Mouse (Mus musculus): ENCODE data around the gene Dtx3l.
"Not testable (repeated sequence)": the region's sequence is repeated elsewhere in the genome, so short reads cannot be mapped to it uniquely, and the experiment has no call there.

The Dtx3l gene

GRCm38 (mm10) chr16:35924341-35924740, 14.6 kb downstream of the Dtx3l start:
- DNase-seq (ENCODE audit: low spot score in 2 of 2): no peak

DNA sequence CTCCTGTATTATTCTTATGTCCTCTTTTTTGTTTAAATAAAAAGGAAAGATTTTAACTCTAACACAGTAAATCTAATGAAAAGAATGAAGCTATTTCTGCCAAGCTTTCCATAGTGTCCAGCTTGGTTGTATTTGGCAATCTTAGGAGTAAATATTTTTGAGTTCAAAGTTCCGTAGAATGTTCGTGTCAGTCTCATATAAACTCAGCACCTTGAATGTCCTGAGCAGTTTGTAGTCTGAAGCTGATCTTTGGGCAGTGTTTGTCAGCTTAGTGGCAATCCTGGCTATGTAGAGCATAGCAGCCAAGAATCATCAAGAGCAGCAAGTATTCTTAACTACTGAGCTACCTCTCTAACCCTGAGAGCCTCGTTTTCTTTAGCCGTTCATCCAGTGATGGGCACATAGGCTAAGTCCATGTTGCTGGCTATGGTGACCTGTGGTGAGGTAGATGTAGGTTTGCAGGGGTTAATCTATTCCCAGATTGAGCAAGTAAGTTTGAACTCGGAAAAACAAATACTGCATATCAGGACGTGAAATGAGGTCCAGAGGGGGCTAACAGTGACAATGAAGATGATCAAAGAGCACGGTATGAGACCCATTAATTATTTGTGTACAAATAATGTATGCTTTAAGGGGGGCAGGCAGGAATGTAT, 15.3 kb downstream of the Dtx3l start:
- DNase-seq (ENCODE audit: low spot score in 2 of 2): no peak

- no peak for DNase-seq (ENCODE audit: low spot score in 2 of 2)
These were observed 16.6 kb downstream of the Dtx3l start for GRCm38 (mm10) chr16:35922301-35922895.

GRCm38 (mm10) chr16:35921676-35922235, 17.2 kb downstream of the Dtx3l start:
- DNase-seq (ENCODE audit: low spot score in 2 of 2): no peak

GRCm38 (mm10) chr16:35918721-35919543, 20.0 kb downstream of the Dtx3l start:
- DNase-seq (ENCODE audit: low spot score in 2 of 2): no peak

DNA sequence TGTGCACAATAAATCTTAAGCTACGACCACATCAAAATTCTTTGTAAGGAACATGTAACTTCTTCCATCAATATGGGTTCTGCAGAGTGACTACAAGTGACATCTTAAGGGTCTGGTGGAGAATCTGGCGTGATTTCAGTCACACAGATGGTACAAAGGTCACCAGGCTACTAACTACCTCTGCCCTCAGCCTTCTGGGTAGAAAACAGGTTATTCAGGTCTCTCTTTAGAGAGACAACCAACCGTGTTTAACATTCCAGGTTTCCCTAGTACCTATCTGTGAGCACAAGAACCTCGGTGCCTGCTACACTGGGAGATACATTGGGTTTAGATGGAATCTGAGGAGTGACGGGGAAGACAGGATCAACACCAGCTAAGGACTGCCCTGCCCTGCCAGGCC, 24.6 kb downstream of the Dtx3l start:
- DNase-seq (ENCODE audit: low spot score in 2 of 2): no peak

DNA sequence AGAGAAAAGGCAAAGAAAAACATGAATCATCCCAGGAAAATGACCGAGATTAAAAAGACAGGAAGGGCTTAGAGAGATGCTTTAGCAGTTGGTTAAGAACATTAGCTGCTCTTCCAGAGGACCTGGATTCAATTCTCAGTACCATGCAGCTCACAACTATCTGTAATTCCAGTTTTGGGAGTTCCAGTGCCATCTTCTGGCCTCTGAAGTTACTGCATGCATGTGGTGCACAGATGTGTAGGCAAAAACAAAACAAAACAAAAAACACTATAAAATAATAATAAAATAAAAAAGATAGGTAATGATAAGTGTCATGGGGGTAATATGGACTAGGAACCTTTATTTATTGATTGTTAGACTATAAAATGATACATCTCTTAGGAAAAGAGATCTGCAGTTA, 25.4 kb downstream of the Dtx3l start:
- DNase-seq (ENCODE audit: low spot score in 2 of 2): no peak

- no peak for DNase-seq (ENCODE audit: low spot score in 2 of 2)
These were observed 27.5 kb downstream of the Dtx3l start for GRCm38 (mm10) chr16:35911449-35911848.

DNA sequence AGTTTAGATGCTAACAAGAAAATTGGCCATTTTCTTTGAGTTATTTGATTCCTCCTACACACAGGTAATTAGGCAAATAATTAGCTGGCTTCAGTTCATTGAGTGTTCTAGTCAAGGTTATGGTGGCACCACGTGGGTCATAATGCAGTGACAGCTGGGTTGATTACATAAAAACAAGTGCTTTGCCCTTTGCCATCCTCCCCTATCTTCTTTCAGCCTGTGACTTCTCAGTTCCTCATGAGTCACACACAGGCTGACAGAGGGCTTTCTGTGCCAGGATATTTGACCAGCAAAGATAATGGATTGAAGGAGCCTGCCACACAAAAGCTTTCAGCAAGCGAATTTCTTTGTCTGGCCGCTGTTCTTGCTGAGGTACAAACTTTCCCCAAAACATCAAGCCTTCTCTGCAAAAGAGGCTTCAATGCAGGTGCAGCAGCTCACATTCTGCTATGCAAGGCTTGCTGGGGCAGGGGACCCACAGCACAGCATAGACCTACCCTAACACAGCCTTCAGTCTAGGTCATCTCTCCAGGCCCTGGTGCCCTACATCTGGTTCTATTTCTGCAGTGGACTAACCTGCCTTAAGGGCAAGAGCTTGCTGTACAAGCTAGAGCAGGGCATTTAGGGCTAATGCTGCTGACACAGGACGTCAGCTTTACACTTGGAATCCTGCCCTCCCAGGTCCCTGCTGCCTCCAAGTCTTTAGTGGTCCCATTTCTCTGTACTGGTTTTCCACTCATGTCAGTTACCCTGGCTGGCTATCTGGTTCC, 31.3 kb downstream of the Dtx3l start:
- DNase-seq (ENCODE audit: low spot score in 2 of 2): no peak

- no peak for DNase-seq (ENCODE audit: low spot score in 2 of 2)
These were observed 32.1 kb downstream of the Dtx3l start for GRCm38 (mm10) chr16:35906887-35907286.

- DNase-seq (ENCODE audit: low spot score in 2 of 2): no peak
These were observed 33.0 kb downstream of the Dtx3l start for GRCm38 (mm10) chr16:35905819-35906485.

DNA sequence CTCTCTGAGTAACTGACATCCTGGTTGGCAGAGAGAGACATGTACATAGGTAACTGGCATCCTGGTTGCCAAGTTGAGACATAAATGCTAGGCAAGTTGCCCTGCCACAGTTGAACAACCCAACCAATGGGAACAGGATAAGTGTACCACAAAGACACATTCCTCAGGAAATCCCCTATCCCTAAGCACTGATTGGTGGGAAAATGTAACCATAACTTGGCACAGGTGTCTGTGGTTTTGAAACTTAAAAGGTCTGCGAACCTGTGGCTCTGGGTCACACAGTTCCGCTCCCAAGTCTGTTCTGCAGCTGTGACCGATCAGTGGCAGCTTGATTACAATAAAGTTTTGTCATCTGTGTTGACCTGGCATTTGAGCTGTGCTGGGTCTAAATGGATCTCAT, 33.6 kb downstream of the Dtx3l start:
- no peak for DNase-seq (ENCODE audit: low spot score in 2 of 2)

DNA sequence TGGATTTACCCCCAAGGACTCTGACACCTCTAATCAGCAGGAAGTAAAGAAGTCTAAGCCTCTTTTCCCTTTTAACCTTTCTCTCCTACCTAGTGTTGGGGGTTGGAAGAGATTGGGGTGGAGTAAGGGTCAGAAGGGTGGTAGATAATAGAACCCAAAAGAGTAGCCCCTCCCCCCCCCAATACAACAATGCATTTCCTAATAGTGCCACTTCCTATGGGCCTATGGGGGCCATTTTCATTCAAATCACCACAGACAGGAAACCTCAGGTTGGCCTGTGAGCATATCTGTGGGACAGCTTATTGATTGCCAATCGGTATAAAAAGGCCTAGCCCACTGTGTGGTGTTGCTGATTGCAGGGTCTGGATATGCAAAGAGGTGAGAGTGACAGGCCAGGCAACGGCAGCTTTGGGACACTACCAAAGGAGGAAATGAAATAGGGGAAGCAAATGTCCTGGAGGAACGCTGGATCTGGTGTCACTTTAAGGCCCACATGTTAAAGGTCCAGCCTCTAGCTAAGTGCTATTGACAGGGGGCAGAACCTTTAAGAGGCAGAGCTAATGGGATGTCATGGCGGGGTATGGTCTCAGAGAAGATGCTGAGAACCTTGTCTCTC, 34.7 kb downstream of the Dtx3l start:
- no peak for DNase-seq (ENCODE audit: low spot score in 2 of 2)

DNA sequence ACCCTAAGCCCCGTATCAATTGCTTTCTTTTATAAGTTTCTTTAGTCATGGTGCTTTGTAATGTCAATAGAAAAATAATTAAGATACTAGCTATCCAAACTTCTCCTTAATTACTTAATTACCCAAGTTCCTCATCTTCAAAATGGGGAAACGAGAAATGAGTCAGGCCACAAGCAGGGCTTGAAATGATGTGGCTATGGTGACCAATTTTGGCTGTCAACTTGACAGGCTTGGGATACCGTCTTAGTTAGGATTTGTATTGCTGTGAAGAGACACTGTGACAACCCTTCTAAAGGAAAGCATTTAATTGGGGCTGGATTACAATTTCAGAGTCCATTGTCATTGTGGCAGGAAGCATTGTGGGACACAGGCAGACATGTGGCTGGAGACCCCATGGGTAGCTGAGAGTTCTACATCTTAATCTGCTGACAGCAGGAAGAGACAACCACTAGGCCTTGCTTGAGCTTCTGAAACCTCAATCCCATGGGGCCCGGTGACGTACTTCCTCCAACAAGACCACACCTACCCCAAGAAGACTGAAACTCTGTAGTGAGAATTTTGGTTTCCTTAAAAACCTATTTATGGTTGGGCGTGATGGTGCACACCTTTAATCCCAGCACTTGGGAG, 35.8 kb downstream of the Dtx3l start:
- DNase-seq (ENCODE audit: low spot score in 2 of 2): no peak

GRCm38 (mm10) chr16:35900541-35900940, 38.4 kb downstream of the Dtx3l start:
- DNase-seq (ENCODE audit: low spot score in 2 of 2): no peak

- no peak for DNase-seq (ENCODE audit: low spot score in 2 of 2)
These were observed 44.0 kb downstream of the Dtx3l start for GRCm38 (mm10) chr16:35894997-35895396.

DNA sequence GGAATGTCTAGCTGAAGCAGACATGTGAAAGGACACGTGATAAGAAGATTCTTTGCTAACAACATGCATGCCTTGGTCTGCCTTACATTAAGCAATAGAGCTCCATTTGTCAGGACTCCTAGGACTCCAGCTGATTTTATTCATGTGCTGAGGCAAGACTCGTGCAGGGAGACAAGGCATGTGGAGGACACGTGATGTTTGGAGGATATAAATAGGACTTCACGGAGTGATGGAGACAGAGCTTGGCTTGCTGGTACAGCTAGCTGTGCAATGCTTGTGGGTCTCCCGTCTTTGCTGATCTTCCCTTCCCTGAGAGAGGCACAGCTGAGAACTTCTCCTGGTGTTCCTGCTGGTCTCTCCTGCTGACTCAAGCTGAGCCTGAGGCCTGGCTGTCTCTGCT, 47.3 kb downstream of the Dtx3l start:
- DNase-seq (ENCODE audit: low spot score in 2 of 2): not testable (repeated sequence)

GRCm38 (mm10) chr16:35890645-35891044, 48.3 kb downstream of the Dtx3l start:
- no peak for DNase-seq (ENCODE audit: low spot score in 2 of 2)

DNA sequence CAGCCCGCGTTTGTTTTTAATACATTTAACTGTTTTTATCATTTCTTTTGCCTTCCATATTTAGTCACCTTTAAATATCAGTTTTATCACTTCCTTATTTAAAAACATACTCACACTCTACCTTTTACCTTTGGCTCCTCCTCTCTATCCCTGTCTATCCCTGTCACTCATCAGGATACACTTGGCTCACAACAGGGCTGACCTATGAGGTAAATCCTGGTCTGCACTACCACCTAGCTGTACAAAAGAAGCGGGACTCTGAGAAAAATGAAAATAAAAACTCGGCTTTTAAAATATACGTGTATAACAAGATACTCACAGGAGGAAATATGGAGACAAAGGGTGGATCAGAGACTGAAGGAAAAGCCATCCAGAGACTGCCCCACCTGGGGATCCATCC, 50.0 kb downstream of the Dtx3l start:
- no peak for DNase-seq (ENCODE audit: low spot score in 2 of 2)

- no peak for DNase-seq (ENCODE audit: low spot score in 2 of 2)
These were observed 50.8 kb downstream of the Dtx3l start for GRCm38 (mm10) chr16:35888174-35888573.

Data from right cerebral cortex, adult 2 months (tissue).